Mouse (Mus musculus) layer of hippocampus, adult 11-12 months (tissue): ENCODE results near the gene Fam49a.
A peak's percentile ranks its signal among the peaks of the same experiment; 100 is the strongest.

Experiments
- DNase-seq: peaks from one replicate; pipeline ENCODE4 v3.0.0; 2022; ENCODE audit warnings: low spot score

Gene Fam49a

DNA sequence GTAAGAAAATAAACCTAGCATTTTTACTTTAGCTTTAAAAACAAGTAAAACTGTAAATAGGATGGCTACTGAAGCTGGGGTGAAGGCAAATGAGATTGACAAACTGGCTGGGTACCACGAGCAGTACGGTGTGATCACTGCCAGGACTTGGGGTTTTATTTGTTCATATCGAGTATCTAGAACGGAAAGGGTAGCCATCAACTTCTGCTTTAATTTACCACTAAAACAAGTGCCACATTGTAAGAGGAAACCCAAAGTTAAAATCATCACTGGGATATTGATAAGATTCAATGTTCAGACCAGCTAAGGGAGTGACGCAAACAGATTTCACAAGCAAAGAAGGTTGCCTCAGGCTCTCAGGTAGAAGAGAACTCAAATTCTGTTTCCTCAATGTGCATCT is 98.0 kb downstream of the Fam49a start:
- no peak for DNase-seq

DNA sequence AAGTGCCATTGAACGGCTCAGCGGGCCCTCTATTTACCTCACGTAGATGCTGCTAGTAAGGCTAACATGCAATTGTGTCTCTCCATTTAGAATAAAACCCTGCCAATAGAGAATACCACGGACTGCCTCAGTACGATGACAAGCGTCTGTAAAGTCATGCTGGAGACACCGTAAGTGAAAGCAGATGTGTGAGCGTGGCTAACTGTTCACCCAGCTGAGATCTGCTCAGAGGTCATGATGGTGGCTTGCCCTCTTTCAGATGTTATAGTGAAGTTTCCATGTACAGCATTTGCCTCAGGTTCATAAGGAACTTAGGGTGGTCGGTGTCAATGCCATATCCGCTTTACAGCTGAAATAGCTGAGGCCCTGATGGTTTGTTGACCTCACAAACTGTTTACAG is 100.4 kb downstream of the Fam49a start:
- DNase-seq, result no peak

DNA sequence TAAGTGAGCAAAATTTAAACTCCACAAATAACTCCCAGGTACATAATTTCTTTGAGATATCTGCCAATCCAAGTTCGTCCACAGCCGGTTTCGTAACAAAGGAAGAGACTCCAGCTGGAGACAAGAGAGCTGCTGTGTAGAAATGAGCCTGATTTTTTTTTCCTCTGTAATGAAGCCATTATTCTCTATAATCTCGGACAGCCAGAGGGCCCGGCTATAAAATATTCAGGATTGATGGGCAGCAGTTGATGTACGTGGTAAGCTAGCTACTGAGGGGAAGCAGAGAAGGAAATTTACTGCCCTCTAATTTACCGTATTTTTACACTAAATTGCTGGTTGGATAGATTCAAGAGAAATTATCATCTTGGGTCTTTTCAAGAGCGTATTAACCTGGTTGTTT is 102.3 kb downstream of the Fam49a start:
- DNase-seq, result no peak

DNA sequence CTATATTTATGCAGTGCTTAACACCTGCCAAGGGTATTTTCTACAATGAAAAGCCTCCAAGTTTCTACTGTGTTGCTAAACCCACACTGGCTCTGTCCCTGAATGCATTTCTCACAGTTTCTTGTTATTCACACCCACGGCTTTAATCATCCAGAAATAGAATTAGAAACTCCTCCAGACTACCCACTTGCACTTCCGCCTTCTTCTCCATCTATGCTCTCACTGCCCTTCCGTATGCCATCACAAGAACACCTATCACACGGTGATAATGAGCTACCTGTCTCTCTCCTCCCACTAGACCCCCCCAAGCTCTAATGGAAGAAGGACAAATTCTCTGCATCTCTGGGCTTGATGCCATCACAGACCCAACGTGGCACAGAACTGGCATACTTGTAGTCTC is 105.5 kb downstream of the Fam49a start:
- DNase-seq, result peak; percentile 22

DNA sequence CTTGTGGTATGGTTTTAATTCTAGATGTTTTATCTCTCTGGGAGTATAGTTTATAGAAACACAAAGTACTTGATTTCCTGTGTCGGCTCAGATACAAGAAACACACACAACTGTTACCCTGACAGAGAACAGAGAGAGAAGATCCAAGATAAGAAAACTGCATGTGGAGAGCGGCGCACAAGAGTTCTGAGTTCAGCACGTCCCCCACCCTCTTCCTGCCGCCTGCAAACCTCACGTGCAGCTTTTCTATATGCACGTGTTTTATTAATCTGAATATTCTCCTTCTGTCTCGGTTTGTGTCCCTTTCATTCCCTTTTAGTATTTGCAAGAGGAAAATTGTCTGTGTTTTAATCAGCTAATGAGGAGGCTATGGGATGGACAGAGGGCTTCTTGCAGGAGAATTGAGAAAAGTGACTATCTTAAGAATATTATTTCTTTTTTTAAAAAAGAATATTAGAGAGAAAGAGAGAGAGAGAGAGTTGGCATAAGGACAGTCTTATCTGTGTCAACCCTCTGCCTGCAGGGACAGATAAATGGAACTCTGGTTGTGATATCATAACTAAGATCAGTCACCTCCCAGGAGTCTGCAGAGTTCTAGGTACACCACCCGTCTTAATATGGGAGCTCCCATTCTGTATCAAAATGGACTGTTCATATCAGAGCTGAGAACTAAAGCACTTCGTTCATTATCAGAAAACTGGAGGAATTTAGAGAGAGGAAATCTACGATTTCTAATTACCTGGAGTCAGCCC is 111.3 kb downstream of the Fam49a start:
- no peak for DNase-seq

DNA sequence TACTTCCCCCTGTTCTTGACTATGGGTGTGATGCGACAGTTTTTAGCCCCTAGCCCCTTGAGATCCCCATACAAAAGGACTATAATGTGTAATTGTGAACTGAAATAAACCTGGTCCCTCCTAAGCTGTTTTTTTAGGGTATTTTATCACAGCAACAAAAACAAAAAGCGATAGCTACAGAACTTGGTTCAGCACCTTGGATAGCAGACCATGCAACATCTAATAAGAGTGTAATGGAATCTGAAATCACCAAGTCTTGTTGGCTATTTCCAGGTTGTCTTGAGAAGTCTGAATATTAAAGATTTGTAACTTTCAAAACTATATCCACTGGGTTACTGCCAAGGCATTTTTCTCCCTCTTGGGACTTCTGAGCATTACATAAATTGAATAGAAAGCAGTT is 117.1 kb downstream of the Fam49a start:
- no peak for DNase-seq

DNA sequence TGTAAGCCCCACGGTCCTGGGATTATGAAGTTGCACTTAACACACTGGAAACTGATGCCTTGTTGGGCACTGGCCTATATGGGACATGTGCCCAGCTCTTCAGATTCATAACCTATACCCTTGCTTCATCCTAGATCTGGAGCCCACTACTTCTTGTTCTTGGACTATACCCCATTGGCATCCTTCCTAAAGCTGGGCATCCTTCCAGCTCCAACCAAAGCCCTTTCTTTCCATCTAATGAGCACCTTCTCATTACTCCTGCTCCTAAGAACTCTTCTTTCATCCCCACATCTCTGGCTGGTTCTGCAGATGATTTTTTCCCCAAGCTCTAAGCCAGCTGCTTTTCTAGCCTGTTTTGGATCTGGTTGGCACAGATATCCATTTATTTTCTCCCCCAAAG is 127.3 kb downstream of the Fam49a start:
- DNase-seq, result no peak

DNA sequence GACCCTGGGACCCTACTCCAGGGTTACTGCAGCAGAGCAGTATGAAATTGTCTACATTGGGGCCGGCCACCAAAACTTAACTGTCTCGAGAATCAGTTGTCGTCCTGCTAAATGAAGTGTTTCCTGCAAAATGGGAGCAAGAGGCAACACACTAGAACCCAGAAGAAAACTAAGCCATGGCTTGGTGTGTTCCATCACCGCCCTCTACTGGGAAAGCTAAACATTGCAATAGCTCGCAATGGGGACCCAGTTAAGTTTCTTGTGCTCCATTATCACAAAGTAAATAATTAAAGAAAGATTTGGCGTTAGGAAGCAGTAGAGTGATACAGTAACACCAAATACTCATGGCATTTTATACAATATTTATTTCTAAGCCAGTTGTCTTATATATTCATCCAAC is 134.3 kb downstream of the Fam49a start:
- DNase-seq, result peak; percentile 75

DNA sequence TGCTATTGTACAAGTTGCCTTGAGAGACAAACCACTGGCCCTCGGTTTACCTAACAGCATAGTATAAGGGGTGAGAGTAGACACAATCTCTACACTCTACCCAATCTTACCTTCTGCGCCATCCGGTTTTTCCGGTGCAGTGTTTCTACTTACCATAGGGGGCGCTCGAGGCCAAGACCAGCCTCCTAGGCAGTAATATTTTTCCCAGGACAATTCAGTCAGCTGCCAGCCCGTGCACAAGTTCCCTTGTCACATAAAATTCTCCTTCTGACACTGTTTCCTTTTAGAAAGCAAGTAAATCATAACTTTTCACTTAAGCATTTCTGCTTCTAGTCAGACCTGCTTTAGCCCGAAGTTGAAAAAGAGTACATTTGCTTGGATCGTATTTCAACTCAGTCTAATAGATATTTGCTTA is 139.1 kb downstream of the Fam49a start:
- peak; percentile 58 for DNase-seq

DNA sequence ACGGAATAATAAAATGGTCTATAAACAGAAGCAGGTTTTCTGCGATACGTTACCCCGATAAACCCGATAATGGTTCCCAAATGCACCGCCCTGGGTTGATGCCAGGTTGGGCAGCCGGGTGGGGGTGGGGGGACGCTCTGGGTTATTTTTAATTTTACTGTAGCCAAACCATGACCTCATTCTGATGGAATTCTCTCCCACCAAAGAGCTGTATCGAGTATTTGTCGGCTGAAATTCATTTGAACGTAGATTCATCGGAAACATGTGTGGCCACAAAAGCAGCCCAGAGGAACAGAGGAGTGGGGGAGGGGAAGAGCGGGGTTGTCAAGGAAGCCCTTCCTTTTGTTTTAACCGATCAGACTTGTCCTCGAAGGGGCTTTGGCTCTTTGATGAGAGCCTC is 139.6 kb downstream of the Fam49a start:
- DNase-seq, result no peak

DNA sequence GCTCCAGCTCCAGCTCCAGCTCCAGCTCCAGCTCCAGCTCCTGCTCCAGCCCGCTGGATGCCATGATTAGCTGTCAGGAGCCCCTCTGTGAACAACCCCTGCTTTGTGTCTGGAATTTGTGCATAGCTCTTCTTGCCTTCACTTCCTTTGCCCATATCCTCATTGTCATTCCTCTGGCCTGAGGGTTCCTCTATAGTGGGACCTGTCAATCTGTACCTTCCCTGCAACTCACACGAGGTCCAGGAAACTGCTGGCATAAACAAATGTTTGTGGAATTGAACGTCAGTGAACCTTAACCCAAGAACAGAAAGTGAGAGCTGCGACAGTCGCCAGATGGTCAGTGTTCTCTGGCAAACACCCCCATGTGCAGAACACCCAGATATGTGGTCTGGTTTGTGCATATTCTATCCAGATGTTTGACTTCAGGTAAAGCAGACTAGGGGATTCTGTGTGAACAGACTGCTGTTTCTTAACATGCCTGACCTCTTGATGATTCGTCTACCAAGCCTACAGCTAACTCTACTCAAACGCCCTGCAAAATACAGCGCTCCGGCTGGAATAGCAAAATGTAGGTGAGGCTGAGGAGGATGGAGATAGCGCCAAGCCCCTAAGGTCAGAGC is 143.7 kb downstream of the Fam49a start:
- DNase-seq, result no peak

DNA sequence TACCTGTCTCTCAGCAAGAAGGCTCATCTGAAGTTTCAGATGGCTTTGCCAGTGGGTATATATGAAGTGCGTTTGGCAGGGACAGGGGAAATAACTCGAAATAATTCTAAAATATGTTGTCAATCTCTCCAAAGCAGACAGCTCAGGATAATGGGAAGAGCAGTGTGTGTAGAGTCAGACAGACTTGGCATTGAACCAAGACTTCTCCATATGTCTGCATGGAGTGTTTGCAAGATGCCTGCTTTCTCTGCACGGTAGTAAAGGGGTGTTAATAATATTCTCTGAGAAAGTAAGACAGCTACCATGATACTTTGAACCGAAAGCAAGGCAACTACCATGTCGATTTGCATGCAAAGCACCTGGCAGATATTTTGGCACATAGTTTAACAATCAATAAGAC is 147.1 kb downstream of the Fam49a start:
- DNase-seq, result no peak

DNA sequence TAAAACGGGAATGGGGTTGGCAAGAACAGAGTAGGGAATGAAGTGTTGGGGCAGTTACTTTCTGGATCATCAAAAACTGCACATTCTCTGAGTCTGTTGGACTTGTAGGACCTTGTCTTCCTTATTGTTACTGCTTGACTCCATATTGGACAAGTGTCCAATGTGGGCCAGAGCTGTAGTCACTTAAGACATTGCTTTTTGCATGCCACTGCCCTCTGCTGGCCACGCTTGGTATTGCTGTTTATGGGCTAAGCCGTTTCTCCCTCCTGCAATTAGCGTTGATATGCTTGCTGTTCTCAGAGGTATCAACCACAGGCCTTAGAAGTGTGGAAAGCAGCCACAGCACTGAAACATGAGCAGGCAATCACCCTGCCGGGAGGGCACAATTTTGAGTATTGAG is 150.7 kb downstream of the Fam49a start:
- DNase-seq, result peak; percentile 78

DNA sequence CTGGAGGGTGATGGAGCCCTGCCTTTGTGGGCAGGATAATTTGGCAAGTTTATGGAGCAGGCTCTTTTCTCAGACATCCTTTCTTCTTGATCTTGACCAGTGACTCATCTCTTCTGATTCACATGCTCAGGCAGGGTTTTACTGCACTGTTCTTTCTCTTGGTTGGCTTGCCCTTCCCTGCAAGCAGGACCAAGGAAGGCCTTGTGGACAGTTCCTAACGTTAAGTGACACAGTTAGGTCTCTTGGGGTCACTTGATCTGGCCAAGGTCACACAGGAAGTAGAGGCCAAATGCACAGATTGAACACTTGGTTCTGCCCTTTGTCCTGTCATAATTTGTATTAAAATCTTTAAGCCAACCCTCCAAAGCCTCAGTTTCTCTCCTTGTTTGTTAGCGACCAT is 158.5 kb downstream of the Fam49a start:
- no peak for DNase-seq

DNA sequence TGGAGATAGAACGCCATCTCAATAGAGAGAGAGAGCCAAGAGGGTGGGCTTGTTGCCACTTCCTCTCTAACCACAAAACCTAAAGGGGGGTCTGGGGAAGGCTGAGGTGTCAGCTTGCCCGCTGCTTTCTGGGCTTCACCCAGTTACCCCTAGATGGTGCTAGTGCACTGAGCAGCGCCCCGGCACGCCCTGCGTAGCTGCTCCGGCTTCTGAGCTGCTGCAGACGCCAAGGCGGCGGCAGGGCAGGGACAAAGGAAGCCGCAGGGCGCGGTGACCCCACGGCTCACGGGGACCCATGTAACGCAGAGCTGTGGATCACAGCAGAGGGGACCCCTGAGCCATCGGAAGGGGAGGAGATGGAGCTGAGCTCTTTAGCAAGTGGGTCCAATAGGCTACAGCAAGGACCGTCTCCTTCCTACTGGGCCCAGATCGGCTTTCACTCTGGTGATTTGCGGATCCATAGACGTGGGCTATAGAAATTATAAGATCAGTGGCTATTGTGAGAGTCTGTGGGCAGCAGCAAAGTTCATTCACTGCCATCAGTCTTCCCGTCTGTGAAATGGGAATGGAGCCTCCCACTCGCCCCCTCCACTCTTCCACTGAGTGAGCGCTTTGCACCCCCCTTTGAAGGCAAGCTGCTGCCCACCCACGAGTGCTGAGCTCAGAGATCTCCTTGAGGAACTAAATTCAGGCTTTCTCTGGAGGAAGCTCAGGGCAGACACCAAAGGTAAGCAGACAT is 159.1 kb downstream of the Fam49a start:
- peak; percentile 79 for DNase-seq

DNA sequence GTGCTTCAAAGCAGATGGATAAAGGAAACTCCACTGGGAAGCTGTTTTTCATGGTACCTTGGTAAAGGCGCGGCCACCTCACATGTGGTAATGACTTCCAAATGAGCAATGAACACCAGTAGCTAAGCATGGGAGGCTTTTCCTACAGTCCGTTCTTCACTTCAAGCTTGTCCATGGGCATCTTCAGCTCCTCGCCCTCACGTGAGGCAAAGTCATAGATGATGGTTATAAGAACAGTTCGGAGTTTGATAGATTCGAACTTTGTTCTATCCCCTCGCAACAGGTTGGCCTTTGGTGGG is 159.6 kb downstream of the Fam49a start:
- DNase-seq, result no peak

DNA sequence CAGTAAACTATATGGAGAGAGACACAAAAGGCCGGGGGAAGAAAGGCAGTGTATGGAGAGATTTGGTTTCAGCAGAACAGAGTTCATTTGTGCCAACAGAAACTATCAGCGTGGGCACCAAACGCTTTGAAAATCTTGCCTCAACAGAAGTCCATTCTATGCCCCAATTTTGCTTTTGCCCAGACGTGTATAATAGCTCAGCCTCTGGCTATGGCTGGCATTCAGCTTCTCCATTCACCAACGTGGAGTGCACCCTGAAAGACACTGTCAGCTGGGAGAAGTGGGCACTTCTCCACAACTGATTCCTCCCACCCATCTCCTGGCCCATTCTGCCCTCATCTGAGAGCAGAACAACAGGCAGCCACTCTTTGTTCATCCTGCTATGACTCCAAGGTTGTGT is 163.2 kb downstream of the Fam49a start:
- DNase-seq, result no peak

DNA sequence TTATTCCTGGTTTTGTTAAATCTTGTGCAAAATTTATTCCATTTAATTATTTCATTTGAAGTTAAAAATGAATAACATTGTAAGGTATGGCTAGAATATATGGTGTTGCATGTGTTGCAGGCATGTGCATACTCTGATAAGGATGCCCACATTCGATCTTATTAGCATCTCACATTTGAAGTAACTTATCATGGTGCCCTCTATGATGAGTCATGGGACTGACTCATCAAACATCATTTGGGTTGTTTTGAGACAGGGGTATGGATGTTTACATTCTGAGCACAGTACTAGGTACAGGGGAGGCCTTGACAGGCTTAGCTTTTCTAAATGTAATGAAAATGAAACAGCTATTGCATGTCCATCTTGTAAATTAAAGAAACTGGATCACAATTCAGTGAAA is 165.3 kb downstream of the Fam49a start:
- DNase-seq, result no peak

DNA sequence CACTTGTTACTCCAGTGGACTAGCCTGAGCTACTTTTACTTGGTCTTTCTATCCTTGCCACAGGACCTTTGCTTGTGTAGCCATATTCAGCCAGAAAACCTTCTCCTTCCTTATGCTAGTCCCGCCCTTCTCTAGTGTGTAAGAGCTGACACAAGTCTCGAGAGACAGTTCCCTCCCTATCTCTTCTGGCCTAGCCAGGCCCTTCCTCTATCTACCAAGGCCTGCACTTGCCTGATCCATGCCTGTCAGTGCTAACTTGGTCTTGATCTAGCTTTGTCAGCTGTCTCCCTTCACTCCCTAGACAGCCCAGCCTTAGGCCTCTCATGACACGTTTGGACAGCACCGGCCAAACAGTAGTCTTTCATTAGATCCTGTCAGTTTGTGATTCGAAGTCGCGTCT is 166.9 kb downstream of the Fam49a start:
- DNase-seq, result no peak
